Mouse (Mus musculus) intestine, embryonic 16.5 days (tissue): ENCODE data around the gene Olfr605. TPM values are rescaled to one million over a fixed set of nuclear protein-coding genes. Genes with fewer than 3 reads are reported as not detected.

Experiments used
- microRNA-seq: library from miRNA; unstranded; fragments of <30 nt; microRNA quantifications from one replicate; pipeline ENCODE4, GENCODE M21; 2016
- polyA plus RNA-seq: library from polyadenylated mRNA; unstranded; fragments of >200 nt; fragmentation: Nextera tagmentation; extraction: Ambion mirVana; gene quantifications from 2 replicates; pipeline ENCODE4 v1.2.1, GENCODE M21; 2015

Gene Olfr605
- polyA plus RNA-seq, 1 experiment from 2014 or later, result not detected

Small RNA genes within 50 kb of the gene (microRNA-seq; reads per million reads assigned to microRNA genes)
- gene Gm25774, result not detected

Other genes starting within 250 kb of the Olfr605 start
- not detected in 2 replicates for gene Olfr593, start 233.6 kb downstream of the Olfr605 start, polyA plus RNA-seq
- not detected in 2 replicates for gene Olfr594, start 228.4 kb downstream of the Olfr605 start, polyA plus RNA-seq
- not detected in 2 replicates for gene Usp17ld, start 192.9 kb downstream of the Olfr605 start, polyA plus RNA-seq
- gene Olfr596, start 139.8 kb downstream of the Olfr605 start, polyA plus RNA-seq, result not detected in 2 replicates
- gene Olfr597, start 129.1 kb downstream of the Olfr605 start, polyA plus RNA-seq, result not detected in 2 replicates
- gene Olfr598, start 121.9 kb downstream of the Olfr605 start, polyA plus RNA-seq, result not detected in 2 replicates
- not detected in 2 replicates for gene Olfr599, start 109.5 kb downstream of the Olfr605 start, polyA plus RNA-seq
- gene Olfr600, start 95.8 kb downstream of the Olfr605 start, polyA plus RNA-seq, result not detected in 2 replicates
- gene Olfr601, start 82.8 kb downstream of the Olfr605 start, polyA plus RNA-seq, result not detected in 2 replicates
- not detected in 2 replicates for gene Olfr603, start 59.3 kb downstream of the Olfr605 start, polyA plus RNA-seq
- gene Usp17lc, start 30.4 kb downstream of the Olfr605 start, polyA plus RNA-seq, result not detected in 2 replicates
- gene Olfr606, start 3.6 kb upstream of the Olfr605 start, polyA plus RNA-seq, result not detected in 2 replicates
- not detected in 2 replicates for gene Olfr607, start 18.7 kb upstream of the Olfr605 start, polyA plus RNA-seq
- not detected in 2 replicates for gene Olfr608, start 24.4 kb upstream of the Olfr605 start, polyA plus RNA-seq
- gene Olfr609, start 52.6 kb upstream of the Olfr605 start, polyA plus RNA-seq, result not detected in 2 replicates
- gene Olfr610, start 66.7 kb upstream of the Olfr605 start, polyA plus RNA-seq, result not detected in 2 replicates
- not detected in 2 replicates for gene Olfr611, start 75.4 kb upstream of the Olfr605 start, polyA plus RNA-seq
- not detected in 2 replicates for gene Olfr612, start 97.3 kb upstream of the Olfr605 start, polyA plus RNA-seq
- not detected in 2 replicates for gene Olfr613, start 102.6 kb upstream of the Olfr605 start, polyA plus RNA-seq
- not detected in 2 replicates for gene Olfr615, start 110.6 kb upstream of the Olfr605 start, polyA plus RNA-seq
- gene Olfr616, start 123.7 kb upstream of the Olfr605 start, polyA plus RNA-seq, result not detected in 2 replicates
- not detected in 2 replicates for gene Olfr617, start 127.6 kb upstream of the Olfr605 start, polyA plus RNA-seq
- not detected in 2 replicates for gene Olfr618, start 144.7 kb upstream of the Olfr605 start, polyA plus RNA-seq
- not detected in 2 replicates for gene Olfr619, start 155.1 kb upstream of the Olfr605 start, polyA plus RNA-seq
- not detected in 2 replicates for gene Olfr620, start 167.1 kb upstream of the Olfr605 start, polyA plus RNA-seq
- not detected in 2 replicates for gene Olfr622, start 197.3 kb upstream of the Olfr605 start, polyA plus RNA-seq
- gene Olfr623, start 218.3 kb upstream of the Olfr605 start, polyA plus RNA-seq, result not detected in 2 replicates
- gene Olfr624, start 225.8 kb upstream of the Olfr605 start, polyA plus RNA-seq, result 0.04 and 0.06 TPM in 2 replicates
- gene Olfr625-ps1, start 237.3 kb upstream of the Olfr605 start, polyA plus RNA-seq, result not detected in 2 replicates